Mouse (Mus musculus) hindbrain, embryonic 13.5 days (tissue): Measurements from ENCODE around the gene Prrt4. TPM values are rescaled to one million over a fixed set of nuclear protein-coding genes. Genes with fewer than 3 reads are reported as not detected.

Experiments used
- ATAC-seq: fragments of 200-750 bp; cut with Nextera tagmentation; 2 replicates; pipeline ENCODE4 v1.8.0; 2017; ENCODE audit warnings: moderate TSS enrichment; ENCODE audit not compliant: low FRiP score
- H3K27ac ChIP-seq: fragments of 300-500 bp; sonication (generic); 2 replicates; pipeline ENCODE4 v1.5.1; 2015; ENCODE audit warnings: inconsistent platforms, mild to moderate bottlenecking, moderate library complexity
- H3K27me3 ChIP-seq: fragments of 300-500 bp; sonication (generic); 2 replicates; pipeline ENCODE4 v1.6.1; 2015; ENCODE audit warnings: mild to moderate bottlenecking, inconsistent platforms
- H3K36me3 ChIP-seq: fragments of 300-500 bp; sonication (generic); 2 replicates; pipeline ENCODE4 v1.6.1; 2015; ENCODE audit warnings: mild to moderate bottlenecking, inconsistent platforms
- H3K4me1 ChIP-seq: fragments of 300-500 bp; sonication (generic); replicated peaks from 2 replicates; pipeline ENCODE4 v1.6.1; 2015; ENCODE audit warnings: inconsistent platforms
- H3K4me2 ChIP-seq: fragments of 300-500 bp; sonication (generic); 2 replicates; pipeline ENCODE4 v1.6.1; 2015; ENCODE audit warnings: inconsistent platforms, mild to moderate bottlenecking, moderate library complexity
- H3K4me3 ChIP-seq: fragments of 300-500 bp; sonication (generic); 2 replicates; pipeline ENCODE4 v1.5.1; 2015; ENCODE audit warnings: mild to moderate bottlenecking, inconsistent platforms
- H3K9ac ChIP-seq: fragments of 300-500 bp; sonication (generic); 2 replicates; pipeline ENCODE4 v1.6.1; 2015; ENCODE audit warnings: mild to moderate bottlenecking, inconsistent platforms
- H3K9me3 ChIP-seq: fragments of 300-500 bp; sonication (generic); 2 replicates; pipeline ENCODE4 v1.6.1; 2016; ENCODE audit warnings: inconsistent platforms
- WGBS: fragments of 180-500 bp; shearing (Covaris S2); methylation state at CpG from one replicate; pipeline ENCODE4 v1.1.7; 2015; 5-methylcytosine and 5-hydroxymethylcytosine counted together
- microRNA-seq: library from miRNA; unstranded; fragments of <30 nt; microRNA quantifications from one replicate; pipeline ENCODE4, GENCODE M21; 2016
- polyA plus RNA-seq: library from polyadenylated mRNA; unstranded; fragments of >200 nt; fragmentation: Nextera tagmentation; extraction: Ambion mirVana; gene quantifications from 2 replicates; pipeline ENCODE4 v1.2.1, GENCODE M21; 2015

Prrt4 gene
- polyA plus RNA-seq, 1 experiment from 2014 or later = 4.8 TPM

- H3K4me2 ChIP-seq = no peak overlapping the region
- H3K9me3 ChIP-seq = no peaks in the 10 kb centered on the region
- 90% methylated on average over 9 of the region's 9 CpGs for WGBS
- H3K27ac ChIP-seq = no peak overlapping the region
- no peak overlapping the region for H3K9ac ChIP-seq
- no peaks in the 10 kb centered on the region for H3K4me1 ChIP-seq
- no peaks in the 10 kb centered on the region for H3K27me3 ChIP-seq
- no peak overlapping the region for H3K4me3 ChIP-seq
- ATAC-seq = no peak
- peaks cover 94% of the 10 kb centered on the region for H3K36me3 ChIP-seq
Observed at GRCm38 (mm10) chr6:29133100-29133499, 46.3 kb downstream of the Prrt4 start.

- no peaks in the 10 kb centered on the region for H3K9me3 ChIP-seq
- no peak overlapping the region for H3K4me3 ChIP-seq
- no peaks in the 10 kb centered on the region for H3K4me1 ChIP-seq
- H3K27me3 ChIP-seq = no peaks in the 10 kb centered on the region
- H3K27ac ChIP-seq = no peak overlapping the region
- no peak overlapping the region for H3K4me2 ChIP-seq
- ATAC-seq = no peak
- peaks cover 87% of the 10 kb centered on the region for H3K36me3 ChIP-seq
- H3K9ac ChIP-seq = no peak overlapping the region
- WGBS = 94% methylated on average over 7 of the region's 7 CpGs
Observed at GRCm38 (mm10) chr6:29126878-29127426, 52.4 kb downstream of the Prrt4 start.

GRCm38 (mm10) chr6:29119990-29120389 lies 59.4 kb downstream of the Prrt4 start:
- Histone ChIP-seq H3K9ac (no peak overlapping the region), H3K36me3 (peaks cover 18% of the 10 kb centered on the region), H3K27ac (no peak overlapping the region), H3K4me2 (no peak overlapping the region), H3K27me3 (no peaks in the 10 kb centered on the region), H3K9me3 (no peaks in the 10 kb centered on the region), H3K4me1 (peaks cover 13% of the 10 kb centered on the region), H3K4me3 (no peak overlapping the region)
- 93% methylated on average over 13 of the region's 13 CpGs for WGBS
- no peak for ATAC-seq

Small RNA genes within 50 kb of the gene (microRNA-seq; reads per million reads assigned to microRNA genes)
- not detected for gene Gm24303

Other genes starting within 250 kb of the Prrt4 start
- gene Lep, start 119.4 kb downstream of the Prrt4 start, polyA plus RNA-seq = not detected in 2 replicates
- 41.2 and 41.5 TPM in 2 replicates for gene Rbm28, start 14.6 kb downstream of the Prrt4 start, polyA plus RNA-seq
- 58.1 and 65.5 TPM in 2 replicates for gene Impdh1, start 36.8 kb upstream of the Prrt4 start, polyA plus RNA-seq
- gene Hilpda, start 92.9 kb upstream of the Prrt4 start, polyA plus RNA-seq = 31.8 and 36.6 TPM in 2 replicates
- 0.47 and 0.53 TPM in 2 replicates for gene Fam71f2, start 100.0 kb upstream of the Prrt4 start, polyA plus RNA-seq
- gene Fam71f1, start 139.6 kb upstream of the Prrt4 start, polyA plus RNA-seq = not detected in 2 replicates
- 164 and 168 TPM in 2 replicates for gene Calu, start 168.5 kb upstream of the Prrt4 start, polyA plus RNA-seq
- gene Opn1sw, start 208.9 kb upstream of the Prrt4 start, polyA plus RNA-seq = 0.26 and 0.32 TPM in 2 replicates
- 38.3 and 46.1 TPM in 2 replicates for gene Ccdc136, start 216.7 kb upstream of the Prrt4 start, polyA plus RNA-seq